Mouse (Mus musculus) spleen, adult 12 weeks (tissue): ENCODE data around the gene Clcnka.

Experiments used
- DNase-seq: peaks from one replicate; pipeline ENCODE4 v3.0.0; 2022; ENCODE audit warnings: low spot score

The Clcnka gene

DNA sequence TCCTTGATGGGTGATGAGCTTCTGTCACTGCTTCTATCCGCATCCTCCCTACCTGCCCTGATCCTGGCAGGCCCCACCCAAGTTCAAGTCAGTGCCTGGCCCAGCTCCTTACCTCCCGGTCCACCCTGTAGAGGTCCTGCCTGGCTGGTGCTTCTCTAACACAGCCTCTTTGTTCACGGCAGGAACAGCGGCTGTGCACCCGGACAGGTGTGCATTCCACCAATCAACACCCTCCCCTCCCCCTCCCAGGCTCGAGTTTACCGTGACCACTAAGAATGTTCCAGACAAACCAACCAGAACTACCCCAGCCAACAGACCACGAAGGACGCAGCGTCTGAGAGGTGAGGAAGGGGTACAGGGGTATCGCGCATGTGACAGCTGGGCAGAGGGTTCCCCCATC, at the start of gene Clcnka:
TSS of gene Clcnka (minus strand) at position 180 of the 400 bp plus-strand sequence.
- no peak for DNase-seq

DNA sequence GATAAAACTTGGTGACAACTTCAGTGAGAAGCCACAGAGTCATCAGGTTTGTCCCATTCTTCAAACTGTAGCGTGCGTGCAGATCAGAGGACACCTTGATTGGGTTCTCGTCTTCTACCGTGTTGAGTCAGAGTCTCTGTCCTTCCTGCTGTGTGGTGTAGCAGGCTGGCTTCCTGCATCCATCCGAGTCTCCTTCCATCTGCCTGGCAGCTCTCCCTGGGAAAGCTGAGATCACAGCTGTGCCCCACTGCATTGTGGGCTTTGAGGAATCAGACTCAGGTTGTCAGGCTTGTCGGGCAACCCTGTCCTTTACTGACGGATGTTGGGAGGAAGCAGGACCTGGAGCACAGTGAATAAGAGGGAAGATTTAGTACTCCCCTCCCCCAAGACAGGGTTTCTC, 47.7 kb upstream of the Clcnka start:
- no peak for DNase-seq

DNA sequence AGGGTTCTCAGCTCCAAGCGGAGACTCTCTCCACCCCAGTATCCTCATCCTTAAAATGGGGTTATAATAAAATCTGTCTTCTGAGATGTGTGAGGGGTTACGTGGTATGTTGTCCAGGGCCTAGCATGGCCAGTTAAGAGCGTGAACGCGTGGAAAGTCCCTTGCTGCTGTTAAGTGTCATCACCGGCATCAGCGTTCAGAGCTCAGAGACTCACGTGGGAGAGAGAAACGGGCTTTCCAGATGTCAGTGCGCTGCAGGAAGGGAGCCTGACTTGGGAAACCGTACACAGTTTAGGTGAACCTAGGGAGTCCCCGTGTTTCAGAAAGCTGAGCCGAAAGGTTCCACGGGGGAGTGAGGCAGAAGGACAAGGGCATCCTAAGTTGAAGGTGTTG, 46.8 kb upstream of the Clcnka start:
- DNase-seq = no peak

DNA sequence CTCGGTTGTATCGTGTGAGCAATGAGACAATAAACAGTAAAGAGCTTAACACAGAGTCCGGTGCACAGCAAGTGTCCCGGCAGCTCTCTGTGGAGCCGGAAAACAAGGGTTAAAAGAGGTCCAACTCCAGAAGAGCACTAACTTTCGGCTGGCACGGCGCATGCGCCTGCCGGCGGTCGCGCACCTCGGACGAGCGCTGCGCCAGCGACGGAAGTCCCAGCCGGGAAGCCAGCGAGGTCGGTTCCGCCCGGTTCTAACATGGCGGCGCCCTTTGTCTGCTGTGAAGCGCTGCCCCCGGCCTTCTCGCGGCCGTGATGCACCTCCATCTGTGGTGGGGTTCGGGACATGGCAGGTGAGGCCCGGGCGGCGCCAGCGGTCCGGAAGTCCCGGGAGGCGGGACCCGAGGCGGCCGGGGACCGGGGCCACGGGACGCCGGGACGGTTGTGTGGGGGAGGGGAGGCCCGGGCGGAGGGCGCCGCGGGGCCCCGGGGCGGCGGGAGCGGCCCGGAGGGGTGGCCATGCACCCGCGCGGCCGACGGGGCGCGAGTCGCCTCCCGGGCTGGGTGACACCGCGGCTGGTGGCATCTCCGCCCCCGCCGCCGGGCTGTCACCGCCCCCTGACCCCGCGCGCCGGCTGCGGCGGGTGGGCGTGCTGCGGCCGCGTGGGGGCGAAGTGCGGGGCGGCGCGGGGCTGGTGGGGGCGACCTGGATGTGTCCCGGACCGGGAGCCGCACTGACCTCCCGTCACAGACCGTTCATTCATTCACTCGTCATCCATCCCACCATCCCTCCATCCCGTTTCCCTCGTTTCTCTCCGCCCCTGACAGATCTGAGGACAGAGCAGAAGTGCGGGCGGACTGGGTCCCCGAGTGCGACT, 46.2 kb upstream of the Clcnka start, which contains the start of gene Zbtb17:
TSS of gene Zbtb17 (plus strand) at position 204 of the 877 bp plus-strand sequence.
- DNase-seq = peak; percentile 81

DNA sequence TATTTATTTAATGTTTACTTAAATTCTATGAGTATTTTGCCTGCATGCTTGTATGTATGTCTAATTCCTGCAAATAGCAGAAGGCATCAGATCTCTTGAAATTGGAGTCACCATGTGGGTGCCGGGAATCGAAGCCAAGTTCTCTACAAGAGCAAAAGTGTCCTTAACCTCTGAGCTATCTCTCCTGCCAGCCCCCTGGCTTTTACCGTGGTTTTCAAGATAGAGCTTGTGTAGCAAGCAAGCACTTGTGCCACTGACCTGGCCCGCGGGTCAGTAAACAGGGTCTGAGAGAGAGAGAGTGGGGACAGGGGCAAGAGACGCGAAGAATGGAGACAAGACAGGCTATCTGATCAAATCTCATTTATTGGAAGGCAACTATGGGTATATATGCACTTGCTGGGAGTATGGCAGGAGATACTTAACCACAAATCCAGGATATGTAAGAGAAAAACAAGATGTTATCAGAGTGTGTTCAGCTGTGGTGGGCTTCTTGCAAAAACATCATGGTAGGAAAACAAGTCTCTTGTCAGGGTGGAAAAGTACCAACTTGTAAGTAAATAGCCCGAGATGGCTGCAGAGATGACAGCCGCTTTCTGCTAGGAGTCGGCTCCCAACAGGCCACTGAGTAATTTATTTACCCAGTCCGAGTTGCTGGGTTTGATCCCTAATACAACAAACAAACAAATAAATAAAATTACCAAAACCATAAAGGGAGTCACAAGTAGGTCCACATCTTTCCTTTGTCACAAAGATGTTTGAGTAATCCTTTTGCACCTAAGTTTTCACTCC, 45.3 kb upstream of the Clcnka start:
- DNase-seq = no peak

DNA sequence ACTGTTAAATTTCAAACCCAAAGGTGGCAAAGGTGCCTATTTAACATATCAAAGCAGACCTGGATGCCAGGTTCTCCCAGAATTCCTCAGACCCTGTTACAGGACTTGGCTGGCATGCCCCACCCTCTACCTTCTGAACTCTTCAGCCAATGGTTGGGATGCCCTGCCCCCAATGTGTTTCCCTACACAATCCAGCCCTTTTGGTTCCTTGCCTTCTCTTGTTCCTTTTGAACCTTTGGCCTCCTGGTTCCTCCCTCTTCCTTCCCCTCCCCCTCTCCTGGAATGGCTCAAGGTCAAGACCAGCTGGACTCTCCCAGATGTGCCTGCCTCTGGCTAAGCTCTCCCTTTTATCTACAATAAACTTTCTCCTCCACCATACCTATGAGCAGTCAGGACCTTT, 42.4 kb upstream of the Clcnka start:
- no peak for DNase-seq

DNA sequence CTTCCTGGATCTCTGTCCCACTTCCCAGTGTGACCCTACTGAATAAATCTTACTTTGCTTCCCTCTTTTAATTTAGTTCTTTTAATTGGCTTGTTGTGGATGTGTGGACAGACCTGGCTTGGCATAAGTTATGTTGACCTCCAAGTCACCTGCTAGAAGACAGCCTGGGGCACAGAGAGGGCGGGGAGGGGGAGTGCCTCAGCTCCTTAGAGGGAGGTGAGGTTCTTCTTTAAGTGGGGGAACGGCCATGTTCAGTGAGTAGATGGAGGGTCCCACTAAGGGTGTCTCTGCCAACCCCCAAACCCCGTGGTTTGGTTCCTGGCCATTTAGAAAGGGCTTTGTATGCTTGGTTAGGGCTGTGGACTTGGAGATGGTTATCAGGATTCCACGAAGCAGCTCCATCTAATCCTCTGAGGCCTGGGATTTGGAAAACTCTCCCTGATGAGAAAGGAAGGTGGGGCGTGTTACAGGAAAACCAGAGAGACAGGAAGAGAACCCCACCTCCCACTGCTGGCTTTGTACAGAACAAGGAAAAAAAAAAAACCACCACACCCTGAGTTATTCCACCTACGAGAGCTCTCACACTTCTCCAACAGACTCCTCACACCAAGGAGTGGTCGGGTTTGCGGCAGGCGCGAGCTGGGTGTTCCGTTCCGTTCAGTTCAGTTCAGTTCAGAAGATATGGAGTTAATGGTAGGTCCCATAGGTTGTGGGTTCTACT, 40.7 kb upstream of the Clcnka start:
- DNase-seq = no peak

DNA sequence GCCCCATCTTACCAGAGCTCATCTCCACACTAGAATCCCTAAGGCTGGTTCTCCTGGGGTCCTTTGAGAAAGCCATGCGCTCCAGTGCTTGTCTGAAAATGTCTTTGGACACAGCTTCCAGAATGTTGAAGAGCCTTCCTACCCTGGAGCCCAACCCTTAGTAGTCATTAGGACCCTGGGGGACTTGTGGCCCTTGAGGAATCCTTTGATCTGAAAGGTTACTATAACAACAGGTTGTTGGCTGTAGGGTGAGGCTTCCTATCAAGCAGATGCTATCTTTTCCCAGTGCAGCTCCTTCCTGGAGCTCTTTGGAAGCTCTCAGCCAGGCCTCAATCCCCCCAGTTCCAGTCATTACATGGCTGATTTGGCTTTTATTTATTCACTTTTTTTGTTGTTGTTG, 37.5 kb upstream of the Clcnka start, which contains the start of gene Srarp:
TSS of gene Srarp (minus strand) at position 132 of the 400 bp plus-strand sequence.
- DNase-seq = no peak

DNA sequence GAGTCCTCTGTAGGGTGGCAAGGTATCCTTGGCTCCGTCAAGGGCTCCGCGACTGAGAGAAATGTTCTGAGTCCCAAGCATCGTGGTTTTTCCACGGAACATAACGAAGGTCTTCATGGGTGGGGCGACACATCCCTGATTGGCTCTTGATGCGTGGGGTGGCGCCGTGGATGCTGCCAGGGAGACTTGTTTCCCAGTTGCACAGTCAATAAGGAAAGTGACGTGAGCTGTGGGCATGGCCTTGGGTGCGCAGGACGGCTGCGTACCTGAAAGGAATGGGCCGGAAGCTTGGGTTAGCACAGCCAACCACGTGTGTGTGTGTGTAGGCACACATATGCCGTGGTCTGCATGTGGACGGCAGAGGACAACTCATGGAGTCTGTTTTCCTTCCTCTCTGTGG, 34.7 kb upstream of the Clcnka start:
- DNase-seq = no peak

DNA sequence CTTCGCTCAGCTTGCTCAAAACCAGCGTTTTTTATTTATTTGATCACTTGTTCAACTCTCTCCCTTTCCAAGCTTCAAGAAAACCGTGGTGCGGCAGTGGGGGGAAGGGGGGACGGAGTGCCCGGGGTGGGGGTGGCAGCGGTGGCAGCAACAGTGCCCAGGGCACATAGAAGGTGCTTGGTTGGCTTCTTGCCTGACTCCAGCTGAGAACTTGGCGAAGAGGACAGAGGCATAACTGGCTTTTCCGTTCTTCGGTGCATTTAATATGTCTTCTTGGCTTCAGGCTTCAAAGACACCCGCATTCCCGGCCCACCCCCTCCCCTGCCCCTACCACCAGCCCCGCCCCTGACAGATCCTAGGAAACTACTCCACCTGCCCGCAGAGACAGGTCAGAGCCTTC, 34.1 kb upstream of the Clcnka start:
- DNase-seq = no peak

DNA sequence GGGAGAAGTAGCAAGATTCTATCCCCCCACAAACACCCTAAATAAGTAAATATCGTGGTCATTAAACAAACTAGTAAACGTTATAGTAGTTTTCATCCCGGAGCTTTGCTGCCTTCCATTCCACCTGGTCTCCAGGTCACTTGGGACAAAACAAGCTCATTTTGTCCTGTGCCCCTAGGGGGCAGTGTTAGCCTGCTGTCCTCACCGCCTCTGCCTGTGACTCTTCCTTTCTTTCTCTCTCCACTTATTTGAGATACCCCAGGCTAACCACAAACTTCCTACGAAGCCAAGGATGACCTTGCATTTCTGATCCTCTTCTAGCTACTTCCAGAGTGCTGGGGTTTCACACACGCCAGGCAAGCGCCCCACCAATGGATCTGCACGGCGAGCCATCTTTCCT, 32.5 kb upstream of the Clcnka start:
- DNase-seq = no peak

DNA sequence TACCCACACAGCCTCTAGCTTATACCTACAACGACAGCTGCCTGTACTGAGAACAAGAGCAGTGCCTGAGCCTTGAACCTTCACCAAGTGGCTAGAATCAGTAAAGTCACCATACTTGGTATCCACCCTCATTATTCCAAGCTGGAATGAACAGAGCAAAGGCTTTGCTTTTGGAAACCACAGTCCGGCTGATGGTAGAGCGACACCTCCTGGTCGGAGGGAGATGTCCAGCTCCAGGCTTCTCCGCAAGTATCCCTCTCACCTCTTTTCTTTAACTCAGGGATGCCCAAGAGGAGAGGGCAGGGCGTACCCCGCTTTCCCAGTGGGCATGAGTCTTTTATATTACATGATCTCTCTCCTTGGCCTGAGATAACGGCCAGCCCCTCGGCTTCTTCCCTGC, 31.3 kb upstream of the Clcnka start:
- DNase-seq = no peak

DNA sequence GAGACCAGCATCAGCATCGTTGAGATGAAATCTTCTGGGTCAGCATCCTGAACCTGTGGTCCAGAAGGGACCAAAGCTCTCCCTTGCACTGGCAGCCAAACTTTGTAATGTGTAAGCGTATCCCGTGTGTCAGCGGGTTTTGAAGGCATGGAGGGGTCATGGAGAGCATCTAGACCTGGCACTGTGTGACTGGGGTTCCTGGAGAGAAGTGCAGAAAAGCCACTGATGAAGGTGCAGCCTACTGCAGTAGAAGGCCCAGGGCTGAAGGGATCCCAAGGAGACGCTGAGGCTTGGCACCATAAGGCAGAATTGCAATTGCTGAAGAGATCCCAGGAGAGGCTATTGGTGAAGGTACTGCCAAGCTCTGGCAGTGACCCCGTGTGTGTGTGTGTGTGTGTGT, 30.9 kb upstream of the Clcnka start:
- DNase-seq = no peak

DNA sequence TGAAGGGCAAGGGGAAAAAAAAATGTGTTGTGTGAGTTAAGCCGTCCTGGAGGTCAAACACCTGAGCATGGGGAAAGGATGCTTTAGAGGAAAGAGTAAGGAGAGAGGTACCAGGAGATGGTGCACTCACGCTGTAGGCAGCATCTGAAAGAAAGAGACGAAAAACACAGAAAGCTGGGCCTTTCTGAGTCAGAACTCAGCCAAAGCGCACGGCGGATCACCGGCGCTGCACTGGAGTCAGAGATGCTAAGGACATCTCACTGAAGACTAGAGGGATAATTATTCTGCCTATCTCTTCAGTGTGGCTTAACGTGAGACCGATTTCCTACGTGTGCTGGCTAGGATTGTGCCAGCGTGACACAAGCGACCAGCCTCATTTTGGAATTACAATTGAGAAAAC, 29.4 kb upstream of the Clcnka start:
- no peak for DNase-seq

DNA sequence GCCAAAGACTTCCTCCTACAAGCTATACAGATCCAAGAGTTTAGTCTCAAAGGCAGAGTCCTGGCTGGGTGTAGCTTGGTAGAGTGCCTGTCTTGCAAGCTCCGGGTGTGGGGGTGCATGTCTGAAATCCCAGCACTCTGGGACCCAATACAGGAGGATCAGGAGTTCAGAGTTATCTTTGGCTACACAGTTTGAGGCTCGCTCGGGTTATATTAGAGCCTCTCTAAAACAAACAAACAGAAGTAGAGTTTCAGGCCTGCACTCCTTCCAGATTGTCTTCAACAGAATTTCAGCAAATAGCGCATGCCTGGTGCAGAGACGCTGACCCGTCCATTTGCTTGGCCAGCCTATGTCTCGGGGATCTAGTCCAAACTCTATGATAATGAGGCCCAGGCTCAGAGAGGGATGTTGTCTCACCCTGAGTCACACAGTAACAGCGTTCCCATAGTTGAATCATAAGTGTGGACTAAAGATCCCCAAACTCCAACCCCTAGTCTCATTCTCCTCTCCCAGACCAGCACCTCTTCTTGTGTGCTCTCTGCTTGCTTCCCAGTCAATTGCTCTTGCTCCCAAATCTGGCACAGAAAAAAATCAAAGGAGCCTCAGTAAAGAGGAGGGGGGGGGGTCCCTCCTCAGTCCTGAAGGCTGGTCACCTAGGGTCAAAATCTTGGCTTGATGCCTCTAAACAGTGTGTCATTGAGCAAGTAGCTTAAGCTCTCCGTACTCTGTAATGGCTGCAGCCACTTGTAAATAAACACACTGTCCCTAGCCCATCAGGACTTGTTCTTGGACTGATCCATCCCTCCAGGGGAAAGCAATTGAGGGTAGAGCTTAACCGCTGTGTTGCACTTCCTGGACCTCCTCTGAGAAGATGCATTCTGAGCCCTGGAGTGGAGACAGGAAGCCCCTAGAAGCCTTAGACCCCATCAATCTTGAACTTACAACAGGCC, 28.5 kb upstream of the Clcnka start:
- DNase-seq = no peak

DNA sequence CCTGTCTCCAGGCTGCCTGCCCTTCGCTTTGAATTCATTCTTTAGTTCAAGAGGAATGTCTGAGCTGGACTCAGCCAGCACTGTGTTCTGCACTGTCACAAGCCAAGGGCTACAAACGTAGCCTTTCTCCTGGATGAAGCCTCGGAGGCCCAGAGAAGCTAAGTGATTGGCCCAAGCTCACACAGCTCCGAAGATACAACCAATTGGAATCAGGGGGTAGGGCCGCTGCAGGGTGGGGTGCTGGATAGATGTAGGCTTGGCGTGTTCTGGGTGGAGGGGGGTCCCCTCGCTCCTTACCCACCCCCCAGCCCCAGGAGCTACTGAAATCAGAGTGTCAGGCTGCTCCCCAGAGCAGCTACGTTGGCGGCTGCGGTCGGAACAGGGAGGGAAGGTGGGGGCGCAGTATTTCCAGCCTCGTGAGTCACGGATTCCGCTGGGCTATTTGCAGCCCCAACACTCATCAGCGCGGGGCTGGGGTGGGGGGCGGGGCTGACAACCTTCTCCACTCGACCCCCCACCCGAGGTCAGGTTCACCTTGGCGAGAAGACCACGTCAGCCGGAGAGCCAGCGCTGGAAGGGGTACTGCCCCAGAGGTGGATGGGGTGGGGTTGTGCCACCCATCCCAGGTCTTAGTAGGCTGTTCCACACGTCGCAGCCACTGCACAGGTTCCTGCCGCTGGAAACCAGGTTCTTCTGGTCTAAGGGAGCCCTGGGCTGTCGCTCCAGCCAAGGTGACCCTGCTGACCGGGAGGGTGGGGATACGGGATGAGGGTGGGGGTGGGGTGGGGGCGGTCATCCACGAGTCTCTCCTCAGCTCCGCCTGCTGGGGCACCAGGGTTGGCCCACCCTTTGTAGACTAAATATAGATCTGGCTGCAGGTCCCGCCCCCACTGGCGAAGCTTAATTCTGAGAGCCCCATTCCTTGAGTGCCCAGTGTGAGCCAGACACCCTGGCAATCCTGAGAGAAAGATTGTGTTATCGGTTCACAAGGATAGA, 27.3 kb upstream of the Clcnka start:
- DNase-seq = peak; percentile 48

DNA sequence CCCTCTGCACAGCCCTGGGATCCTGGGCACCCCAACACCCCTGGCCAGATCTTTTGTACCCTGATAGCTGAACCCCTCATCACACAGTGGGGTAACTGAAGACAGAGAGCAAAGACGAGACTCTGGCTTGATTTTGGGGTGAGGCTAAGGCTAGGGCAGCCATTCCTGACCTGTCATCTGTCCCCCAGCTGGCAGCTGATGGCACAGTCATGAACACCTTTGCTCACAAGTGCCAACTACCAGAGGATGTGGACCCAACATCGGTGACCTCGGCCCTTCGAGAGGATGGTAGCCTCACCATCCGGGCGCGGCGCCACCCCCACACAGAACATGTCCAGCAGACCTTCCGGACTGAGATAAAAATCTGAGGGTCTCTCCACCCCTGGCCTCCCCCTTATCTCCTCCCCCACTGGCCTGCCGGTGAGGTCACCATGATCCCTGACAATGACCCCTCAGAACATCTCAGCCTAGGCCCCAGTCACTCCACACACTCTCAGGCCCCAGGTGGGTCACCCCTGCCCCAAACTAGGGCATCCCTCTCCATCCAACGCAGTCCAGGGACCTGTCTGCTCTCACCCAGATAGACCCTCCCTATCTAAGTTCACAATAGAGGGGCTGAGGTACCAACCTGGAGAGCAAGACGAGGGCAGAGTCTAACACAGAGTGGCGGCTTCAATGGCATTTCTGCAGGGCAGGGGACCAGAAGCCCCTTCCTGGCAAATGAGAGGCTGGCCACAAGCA, 25.3 kb upstream of the Clcnka start:
- no peak for DNase-seq

DNA sequence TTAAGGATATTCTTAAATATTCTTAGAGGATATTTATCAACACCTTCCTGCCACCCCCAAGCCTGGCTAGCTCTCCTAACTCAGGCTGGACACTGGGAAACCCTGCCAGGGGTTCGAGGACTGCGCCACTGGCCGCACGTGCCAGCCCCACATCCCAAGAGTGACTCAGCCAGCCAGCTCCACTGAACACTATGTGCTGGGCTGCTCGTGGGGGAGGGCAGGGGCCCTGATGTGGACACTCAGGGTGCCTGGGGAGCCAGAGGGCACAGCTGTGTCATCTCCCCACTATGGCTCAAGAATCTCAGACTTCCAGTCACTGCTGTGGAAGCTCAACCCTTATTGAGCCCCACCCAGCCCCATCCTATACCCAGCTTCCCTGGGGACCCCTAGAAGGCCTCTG, 24.8 kb upstream of the Clcnka start:
- DNase-seq = no peak

DNA sequence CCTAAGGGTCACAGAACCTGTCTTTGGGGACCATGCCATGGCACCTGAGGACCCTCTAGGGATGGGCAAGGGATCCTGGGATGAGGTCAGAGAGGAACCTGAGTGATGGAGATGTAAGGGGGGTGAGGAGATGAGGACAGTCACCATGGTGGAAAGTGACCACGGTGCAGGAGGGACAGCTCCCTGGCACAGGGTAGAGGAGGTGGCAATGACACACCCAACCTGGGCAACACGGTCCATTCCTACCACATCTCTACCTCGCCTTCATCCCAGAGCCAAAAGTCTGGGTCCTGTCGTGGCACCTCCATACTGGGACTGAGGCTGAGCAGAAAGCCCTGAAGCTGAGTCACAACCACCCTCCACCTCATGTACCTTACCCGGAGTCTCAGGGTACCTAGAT, 24.3 kb upstream of the Clcnka start:
- DNase-seq = no peak
